Mouse (Mus musculus) forebrain, embryonic 11.5 days (tissue): ENCODE data around the gene Pax9. TPM values are rescaled to one million over a fixed set of nuclear protein-coding genes. Genes with fewer than 3 reads are reported as not detected.

ENCODE experiments used
- ATAC-seq: fragments of 200-750 bp; cut with Nextera tagmentation; replicated peaks from 2 replicates; pipeline ENCODE4 v1.8.0; 2017; ENCODE audit warnings: moderate TSS enrichment; ENCODE audit not compliant: low FRiP score
- DNase-seq: peaks from one replicate; pipeline ENCODE4 v3.0.0-alpha.2; 2017; ENCODE audit warnings: low spot score
- H3K27ac ChIP-seq: fragments of 300-500 bp; sonication (generic); 2 replicates; pipeline ENCODE4 v1.5.1; 2014; ENCODE audit warnings: low read depth, low read length
- H3K27me3 ChIP-seq: fragments of 300-500 bp; sonication (generic); 2 replicates; pipeline ENCODE4 v1.6.1; 2014; ENCODE audit warnings: mild to moderate bottlenecking, low read length, mixed read lengths; ENCODE audit not compliant: control insufficient read depth, insufficient read depth
- H3K36me3 ChIP-seq: fragments of 300-500 bp; sonication (generic); 2 replicates; pipeline ENCODE4 v1.6.1; 2014; ENCODE audit warnings: mild to moderate bottlenecking, low read length, moderate library complexity, mixed read lengths; ENCODE audit not compliant: control insufficient read depth, insufficient read depth
- H3K4me1 ChIP-seq: fragments of 300-500 bp; sonication (generic); replicated peaks from 2 replicates; pipeline ENCODE4 v1.6.1; 2014; ENCODE audit warnings: low read length, mixed read lengths; ENCODE audit not compliant: control insufficient read depth, insufficient read depth
- H3K4me2 ChIP-seq: fragments of 300-500 bp; sonication (generic); 2 replicates; pipeline ENCODE4 v1.6.1; 2014; ENCODE audit warnings: low read depth, mild to moderate bottlenecking, low read length, moderate library complexity, mixed read lengths; ENCODE audit not compliant: severe bottlenecking
- H3K4me3 ChIP-seq: fragments of 300-500 bp; sonication (generic); 2 replicates; pipeline ENCODE4 v1.5.1; 2014; ENCODE audit warnings: low read depth, low read length
- H3K9ac ChIP-seq: fragments of 300-500 bp; sonication (generic); 2 replicates; pipeline ENCODE4 v1.6.1; 2014; ENCODE audit warnings: low read length
- H3K9me3 ChIP-seq: fragments of 300-500 bp; sonication (generic); 2 replicates; pipeline ENCODE4 v1.6.1; 2016; ENCODE audit warnings: low read length, mixed read lengths; ENCODE audit not compliant: control insufficient read depth
- WGBS: fragments of 180-500 bp; shearing (Covaris S2); extraction: QIAGEN DNeasy Blood & Tissue Kit; methylation state at CpG from one replicate; pipeline ENCODE4 v1.1.7; 2014; 5-methylcytosine and 5-hydroxymethylcytosine counted together
- polyA plus RNA-seq: library from polyadenylated mRNA; unstranded; fragments of >200 nt; fragmentation: Nextera tagmentation; extraction: Ambion mirVana; gene quantifications from 2 replicates; pipeline ENCODE4 v1.2.1, GENCODE M21; 2014

Pax9 gene
- polyA plus RNA-seq, 1 experiment from 2014 or later, result 0.39 TPM

DNA sequence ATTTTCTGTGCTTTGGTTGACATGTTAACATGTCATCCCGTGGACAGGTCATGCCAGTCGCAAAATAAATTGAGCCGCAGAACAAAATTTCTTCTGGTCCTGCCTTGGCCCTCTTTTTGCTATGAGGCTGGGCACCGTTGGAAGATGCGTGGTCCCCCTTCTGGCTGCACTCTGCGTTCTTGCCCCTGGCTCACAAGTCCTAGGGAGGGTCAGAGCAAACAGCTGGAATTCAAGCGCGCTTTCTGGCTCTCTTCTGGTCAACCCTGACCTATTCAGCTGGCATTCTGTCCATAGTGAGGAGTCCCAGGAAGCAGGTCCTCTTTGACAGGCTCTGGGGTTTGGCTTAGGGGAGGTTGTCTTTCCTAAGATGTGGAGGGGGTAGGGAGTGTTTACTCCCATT lies 2.6 kb upstream of the Pax9 start:
- Histone ChIP-seq H3K4me2 (no peak overlapping the region), H3K9ac (no peak overlapping the region), H3K27ac (no peak overlapping the region), H3K36me3 (no peaks in the 10 kb centered on the region), H3K9me3 (no peaks in the 10 kb centered on the region), H3K4me1 (no peaks in the 10 kb centered on the region), H3K27me3 (peaks cover 92% of the 10 kb centered on the region), H3K4me3 (no peak overlapping the region)
- ATAC-seq (no peak), DNase-seq (no peak)
- 2% methylated on average over 8 of the region's 8 CpGs for WGBS

DNA sequence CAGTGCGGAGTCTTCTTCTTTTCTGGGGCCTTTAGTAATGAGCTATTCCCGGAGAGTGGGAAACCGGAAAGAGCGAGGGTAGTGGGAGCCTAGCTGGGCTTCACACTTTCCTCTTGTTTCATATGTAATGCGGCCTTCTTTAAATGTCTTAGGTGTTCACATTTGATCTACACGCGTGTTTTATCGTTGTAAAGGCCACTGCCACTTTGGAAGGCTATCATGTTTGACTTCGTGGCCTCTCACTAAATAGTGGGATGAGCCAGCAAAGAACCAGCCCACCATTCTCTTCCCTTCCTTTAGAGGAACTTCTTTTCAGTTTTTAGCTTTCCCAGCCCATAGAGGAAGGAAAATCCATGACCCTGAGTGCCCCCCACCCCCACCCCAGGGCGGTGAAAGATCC lies 2.2 kb upstream of the Pax9 start:
- Histone ChIP-seq H3K4me3 (no peak overlapping the region), H3K27me3 (peaks cover 92% of the 10 kb centered on the region), H3K9me3 (no peaks in the 10 kb centered on the region), H3K27ac (no peak overlapping the region), H3K4me2 (no peak overlapping the region), H3K36me3 (no peaks in the 10 kb centered on the region), H3K4me1 (no peaks in the 10 kb centered on the region), H3K9ac (no peak overlapping the region)
- DNase-seq (no peak), ATAC-seq (no peak)
- WGBS, result 2% methylated on average over 10 of the region's 10 CpGs

DNA sequence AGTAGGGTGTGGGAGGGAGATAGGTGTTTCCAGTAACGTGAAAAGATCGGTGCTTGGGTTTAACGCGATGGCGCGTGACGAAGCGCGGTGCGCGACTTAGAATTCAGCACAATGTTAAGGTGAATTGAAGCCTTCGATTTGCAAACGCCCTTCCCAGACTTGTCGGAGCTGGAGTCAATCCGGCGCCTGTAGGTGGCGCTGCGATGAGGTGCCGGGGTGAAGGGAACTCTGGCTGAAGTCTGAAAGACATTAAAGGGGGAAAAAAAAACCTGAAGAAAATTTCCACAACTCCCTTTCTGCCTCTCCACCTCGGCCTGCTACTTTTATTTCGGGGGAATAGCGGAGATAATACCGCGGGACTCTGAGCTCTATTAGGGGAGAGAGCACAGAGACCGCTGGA lies 1.8 kb upstream of the Pax9 start:
- Histone ChIP-seq H3K9me3 (no peaks in the 10 kb centered on the region), H3K4me2 (no peak overlapping the region), H3K36me3 (no peaks in the 10 kb centered on the region), H3K27me3 (peaks cover 93% of the 10 kb centered on the region), H3K4me1 (no peaks in the 10 kb centered on the region), H3K4me3 (no peak overlapping the region), H3K9ac (no peak overlapping the region), H3K27ac (no peak overlapping the region)
- ATAC-seq (0 out of 2 replicates have a peak, but pooled peaks have one; percentile 39), DNase-seq (peak; percentile 86)
- under 1% methylated on average over 25 of the region's 25 CpGs for WGBS

DNA sequence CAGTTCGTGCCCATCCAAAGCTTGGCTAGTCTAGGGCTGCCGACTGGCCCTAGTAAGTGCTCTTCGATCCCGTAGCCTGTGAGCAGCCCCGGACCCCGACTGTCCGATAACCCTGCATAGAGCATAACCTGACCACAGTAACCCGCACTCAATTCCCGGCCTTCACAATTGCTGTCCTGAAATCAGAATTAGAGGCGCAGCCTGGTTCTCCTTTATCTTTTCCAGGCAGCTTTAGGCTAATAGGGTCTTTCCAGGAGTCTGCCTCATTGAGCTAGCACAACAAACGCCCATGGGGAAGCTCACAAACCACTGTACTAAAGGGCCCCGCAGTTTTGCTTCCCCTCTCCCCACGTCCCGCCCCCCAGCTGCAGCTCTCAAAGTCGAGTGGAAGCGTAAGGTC lies 1.2 kb upstream of the Pax9 start:
- Histone ChIP-seq H3K36me3 (no peaks in the 10 kb centered on the region), H3K27ac (no peak overlapping the region), H3K4me3 (no peak overlapping the region), H3K27me3 (peaks cover 94% of the 10 kb centered on the region), H3K4me1 (no peaks in the 10 kb centered on the region; the same call in 1 of the 2 replicates), H3K4me2 (no peak overlapping the region), H3K9me3 (no peaks in the 10 kb centered on the region), H3K9ac (no peak overlapping the region)
- DNase-seq (no peak), ATAC-seq (no peak)
- WGBS, result 1% methylated on average over 16 of the region's 16 CpGs

DNA sequence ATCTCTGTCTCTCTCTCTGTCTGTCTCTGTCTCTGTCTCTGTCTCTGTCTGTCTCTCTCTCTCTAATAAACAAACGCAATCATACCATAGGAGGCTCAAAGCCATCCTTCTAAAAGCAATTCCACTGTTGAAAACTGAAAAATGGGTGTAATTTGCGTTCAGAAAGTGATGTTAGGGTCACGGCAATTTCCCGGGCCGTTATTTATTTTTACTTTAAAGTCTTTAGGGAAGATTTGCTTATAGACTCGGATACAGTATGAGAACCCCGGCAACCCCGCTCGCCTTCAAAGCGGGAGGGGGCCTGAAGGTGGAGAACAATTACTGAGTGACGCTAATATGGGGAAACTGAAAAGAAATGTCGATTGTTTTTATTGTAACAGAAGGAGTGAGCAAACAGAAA lies 566 bp upstream of the Pax9 start:
- no peak overlapping the region for H3K4me2 ChIP-seq
- WGBS, result under 1% methylated on average over 12 of the region's 12 CpGs

DNA sequence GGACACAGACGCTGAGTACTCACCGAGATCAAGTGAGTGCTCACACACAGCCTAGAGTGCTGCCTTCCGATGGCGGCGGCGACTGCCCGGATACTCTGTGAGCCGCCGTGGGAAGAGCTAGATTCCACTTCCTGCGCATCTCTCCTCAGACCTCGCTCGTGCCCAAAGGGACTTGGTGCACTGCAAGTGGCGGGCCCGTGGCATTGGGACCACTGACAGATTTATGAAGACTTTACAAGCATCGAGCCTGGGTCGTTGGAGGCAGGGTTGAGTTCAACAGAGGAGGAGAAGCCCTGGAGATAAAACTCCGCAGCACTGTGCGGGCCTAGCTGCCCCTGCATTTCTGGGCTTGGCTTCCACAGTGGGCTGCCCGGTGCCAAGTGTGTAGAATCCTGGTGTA lies 969 bp downstream of the Pax9 start:
- peaks cover 98% of the 10 kb centered on the region for H3K27me3 ChIP-seq
- ATAC-seq (no peak), DNase-seq (no peak)
- H3K36me3 ChIP-seq, result no peaks in the 10 kb centered on the region
- H3K27ac ChIP-seq, result no peak overlapping the region
- H3K4me1 ChIP-seq, result peaks cover 4% of the 10 kb centered on the region
- H3K9ac ChIP-seq, result no peak overlapping the region
- H3K4me3 ChIP-seq, result no peak overlapping the region
- no peak overlapping the region for H3K4me2 ChIP-seq
- no peaks in the 10 kb centered on the region for H3K9me3 ChIP-seq
- WGBS, result under 1% methylated on average over 19 of the region's 19 CpGs

More for the DNA sequence above, 566 bp upstream of the Pax9 start:
- H3K36me3 ChIP-seq, result no peaks in the 10 kb centered on the region
- no peaks in the 10 kb centered on the region; the same call in none of the 2 replicates for H3K4me1 ChIP-seq
- DNase-seq (no peak), ATAC-seq (no peak)
- H3K9ac ChIP-seq, result no peak overlapping the region
- peaks cover 95% of the 10 kb centered on the region for H3K27me3 ChIP-seq
- no peaks in the 10 kb centered on the region for H3K9me3 ChIP-seq
- H3K27ac ChIP-seq, result no peak overlapping the region
- H3K4me3 ChIP-seq, result no peak overlapping the region

DNA sequence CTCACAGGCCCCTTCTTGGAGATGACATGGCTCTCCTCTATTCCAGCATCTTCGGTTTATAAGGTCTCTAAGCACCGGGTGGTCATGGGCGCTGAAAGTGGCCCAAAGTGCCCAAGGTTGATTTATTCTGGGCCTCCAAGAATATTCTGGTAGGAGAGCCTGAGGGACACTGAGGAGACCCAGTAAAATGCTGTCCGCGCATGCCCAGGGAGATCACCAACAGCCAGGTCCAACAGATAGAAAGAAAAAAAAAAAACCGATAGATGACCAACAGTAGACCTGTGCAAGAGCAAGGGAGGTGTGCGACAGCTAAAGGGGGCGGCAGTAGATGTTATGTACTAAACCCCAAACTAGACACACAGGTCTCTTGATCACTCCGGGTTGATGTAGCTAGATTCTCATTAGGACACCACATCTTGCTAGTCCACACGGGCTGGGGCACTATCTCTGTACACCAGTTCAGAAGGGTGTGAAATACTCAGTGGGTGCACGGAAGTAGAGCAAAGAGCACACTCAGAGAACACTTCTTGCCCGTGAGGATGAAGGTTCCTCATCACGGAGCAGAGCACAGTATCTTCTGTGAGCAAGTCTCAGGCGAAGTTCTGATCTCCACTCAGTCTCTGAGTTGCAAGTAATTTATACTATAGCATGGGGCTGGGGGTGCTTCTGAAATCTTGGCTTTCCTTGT lies 2.0 kb downstream of the Pax9 start:
- no peaks in the 10 kb centered on the region for H3K36me3 ChIP-seq
- 4% methylated on average over 14 of the region's 14 CpGs for WGBS
- H3K4me2 ChIP-seq, result no peak overlapping the region
- DNase-seq (no peak), ATAC-seq (no peak)
- peaks cover 7% of the 10 kb centered on the region for H3K4me1 ChIP-seq
- no peak overlapping the region for H3K4me3 ChIP-seq
- H3K27me3 ChIP-seq, result peaks cover 97% of the 10 kb centered on the region
- H3K9ac ChIP-seq, result no peak overlapping the region
- no peaks in the 10 kb centered on the region for H3K9me3 ChIP-seq
- no peak overlapping the region for H3K27ac ChIP-seq

DNA sequence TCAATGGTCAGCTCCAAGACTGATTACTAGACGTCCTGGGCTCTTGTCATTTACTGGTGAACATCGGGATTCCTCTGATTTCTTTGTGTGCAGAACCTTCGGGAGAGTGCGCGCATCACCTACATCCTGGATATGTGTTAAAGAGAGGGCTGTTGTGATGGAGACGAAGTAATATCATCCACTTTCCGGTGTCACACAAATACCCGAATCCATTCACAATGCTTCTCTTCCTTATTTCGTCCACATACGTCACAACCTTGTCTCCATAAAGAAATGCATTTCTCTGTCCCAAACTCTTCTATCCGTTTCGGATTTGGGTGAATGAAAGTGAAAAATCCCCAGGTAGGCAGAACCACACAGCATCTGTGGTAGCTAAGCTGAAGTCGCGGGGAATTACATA lies 2.8 kb downstream of the Pax9 start:
- no peaks in the 10 kb centered on the region for H3K36me3 ChIP-seq
- H3K9me3 ChIP-seq, result no peaks in the 10 kb centered on the region
- peaks cover 7% of the 10 kb centered on the region for H3K4me1 ChIP-seq
- no peak overlapping the region for H3K9ac ChIP-seq
- WGBS, result under 1% methylated on average over 14 of the region's 14 CpGs
- ATAC-seq (no peak), DNase-seq (no peak)
- no peak overlapping the region for H3K27ac ChIP-seq
- H3K4me3 ChIP-seq, result no peak overlapping the region
- peaks cover 95% of the 10 kb centered on the region for H3K27me3 ChIP-seq
- H3K4me2 ChIP-seq, result no peak overlapping the region

DNA sequence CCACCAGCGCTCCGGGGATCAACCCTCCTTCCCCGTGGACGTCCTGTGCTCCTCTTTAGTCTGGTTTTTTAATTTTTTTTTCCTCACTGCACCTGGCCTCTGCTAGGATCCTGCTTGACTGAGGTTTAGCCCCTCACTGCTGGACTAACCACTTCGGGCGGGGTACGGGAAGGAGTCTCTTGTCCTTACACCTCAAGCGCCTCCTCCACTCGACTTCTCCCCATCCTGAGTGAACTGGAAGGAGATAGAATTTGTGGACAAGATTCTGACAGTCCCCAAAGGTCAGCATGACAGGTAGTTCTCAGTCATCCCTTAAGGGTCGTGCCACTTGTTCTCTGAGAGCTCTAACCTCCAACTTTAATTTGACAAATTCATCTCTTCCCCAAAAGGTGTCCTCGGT lies 3.4 kb downstream of the Pax9 start:
- peak overlapping the region; percentile 19; the same call in 1 of the 2 replicates for H3K4me3 ChIP-seq
- H3K27ac ChIP-seq, result no peak overlapping the region
- H3K36me3 ChIP-seq, result no peaks in the 10 kb centered on the region
- H3K9me3 ChIP-seq, result no peaks in the 10 kb centered on the region
- H3K4me2 ChIP-seq, result peak overlapping the region; percentile 44; the same call in 1 of the 2 replicates
- no peak overlapping the region for H3K9ac ChIP-seq
- peaks cover 7% of the 10 kb centered on the region for H3K4me1 ChIP-seq
- ATAC-seq (no peak), DNase-seq (no peak)
- 2% methylated on average over 11 of the region's 11 CpGs for WGBS
- H3K27me3 ChIP-seq, result peaks cover 95% of the 10 kb centered on the region
